Mouse (Mus musculus) layer of hippocampus, adult 9-10 months (tissue): Measurements from ENCODE around the gene Cers6.

Experiments used
- DNase-seq: peaks from one replicate; pipeline ENCODE4 v3.0.0; 2022; ENCODE audit warnings: low spot score

Cers6 gene

GRCm38 (mm10) chr2:68884573-68884972 is 23.3 kb downstream of the Cers6 start:
- no peak for DNase-seq

- DNase-seq: no peak
Observed at GRCm38 (mm10) chr2:68885206-68885605, 24.0 kb downstream of the Cers6 start.

GRCm38 (mm10) chr2:68885766-68886496 is 24.7 kb downstream of the Cers6 start:
- no peak for DNase-seq

- no peak for DNase-seq
Observed at GRCm38 (mm10) chr2:68886661-68887060, 25.4 kb downstream of the Cers6 start.

GRCm38 (mm10) chr2:68888094-68888705 is 27.0 kb downstream of the Cers6 start:
- DNase-seq: no peak

GRCm38 (mm10) chr2:68889661-68890170 is 28.5 kb downstream of the Cers6 start:
- DNase-seq: no peak

- DNase-seq: no peak
Observed at GRCm38 (mm10) chr2:68892476-68892875, 31.2 kb downstream of the Cers6 start.

- no peak for DNase-seq
Observed at GRCm38 (mm10) chr2:68895044-68895764, 34.0 kb downstream of the Cers6 start.

GRCm38 (mm10) chr2:68896196-68896595 is 35.0 kb downstream of the Cers6 start:
- peak; percentile 35 for DNase-seq

GRCm38 (mm10) chr2:68899770-68900521 is 38.7 kb downstream of the Cers6 start:
- DNase-seq: no peak

GRCm38 (mm10) chr2:68900640-68901378 is 39.6 kb downstream of the Cers6 start:
- DNase-seq: no peak

- no peak for DNase-seq
Observed at GRCm38 (mm10) chr2:68901708-68902107, 40.5 kb downstream of the Cers6 start.

- DNase-seq: no peak
Observed at GRCm38 (mm10) chr2:68902546-68902945, 41.3 kb downstream of the Cers6 start.

- DNase-seq: no peak
Observed at GRCm38 (mm10) chr2:68906921-68907320, 45.7 kb downstream of the Cers6 start.

GRCm38 (mm10) chr2:68907721-68908463 is 46.7 kb downstream of the Cers6 start:
- no peak for DNase-seq

- no peak for DNase-seq
Observed at GRCm38 (mm10) chr2:68910727-68911126, 49.5 kb downstream of the Cers6 start.

GRCm38 (mm10) chr2:68911587-68912483 is 50.6 kb downstream of the Cers6 start:
- no peak for DNase-seq

- no peak for DNase-seq
Observed at GRCm38 (mm10) chr2:68915742-68916141, 54.5 kb downstream of the Cers6 start.

GRCm38 (mm10) chr2:68916299-68916698 is 55.1 kb downstream of the Cers6 start:
- no peak for DNase-seq

- DNase-seq: no peak
Observed at GRCm38 (mm10) chr2:68917010-68917409, 55.8 kb downstream of the Cers6 start.
